Mouse (Mus musculus) frontal cortex, postnatal 14 days (tissue): Measurements from ENCODE around the gene Mycl.
"Not testable (repeated sequence)": the region's sequence is repeated elsewhere in the genome, so short reads cannot be mapped to it uniquely, and the experiment has no call there.

Experiments
- DNase-seq, 2 experiments: peaks; one replicate each; pipeline ENCODE4 v3.0.0; 2022; ENCODE audit warnings: low spot score in 2 of 2

Mycl gene

GRCm38 (mm10) chr4:122981238-122981637, 14.2 kb upstream of the Mycl start:
- DNase-seq = no peak

GRCm38 (mm10) chr4:122981930-122982329, 13.5 kb upstream of the Mycl start:
- DNase-seq = no peak

DNA sequence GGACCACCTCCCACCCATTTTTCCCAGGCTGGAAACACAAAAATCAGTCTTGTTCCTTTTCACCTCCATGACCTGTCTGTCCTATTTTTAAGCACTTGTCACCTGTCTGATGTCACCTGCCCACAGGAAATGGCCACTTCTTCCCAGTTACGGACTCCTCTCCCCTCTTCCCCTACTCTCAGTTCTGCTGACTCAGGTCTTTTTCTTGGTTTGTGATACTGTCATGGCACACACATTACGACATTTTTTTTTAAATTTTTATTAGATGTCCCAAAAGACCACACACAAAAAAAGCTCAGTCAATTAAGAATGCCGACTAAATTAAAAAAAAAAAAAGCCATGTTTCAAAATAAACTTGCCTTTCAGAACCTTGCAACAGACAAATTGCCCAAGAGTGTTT, 12.9 kb upstream of the Mycl start:
- DNase-seq = no peak

- no peak for DNase-seq
These were observed 11.8 kb upstream of the Mycl start for GRCm38 (mm10) chr4:122983486-122984261.

DNA sequence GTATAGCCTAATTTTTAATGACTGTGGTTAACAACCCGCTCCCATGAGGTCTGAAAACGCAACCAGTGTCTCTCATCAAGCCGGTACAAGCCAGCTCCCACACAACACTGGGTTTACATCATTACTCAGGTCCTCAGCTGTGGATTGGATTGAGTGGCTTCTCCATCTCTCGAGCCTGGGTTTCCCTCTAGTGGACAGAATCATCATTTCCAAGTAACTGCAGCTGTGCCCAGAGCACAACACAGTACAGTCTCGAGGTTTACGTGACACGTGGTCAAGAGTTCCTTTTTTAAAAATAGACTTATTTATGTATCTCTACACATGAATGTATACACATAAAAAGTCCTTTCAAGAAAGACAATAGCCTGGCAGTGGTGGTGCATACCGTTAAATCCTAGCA, 10.3 kb upstream of the Mycl start:
- peak in 1 of 2 experiments; percentile 62 for DNase-seq

GRCm38 (mm10) chr4:122987421-122987820, 8.0 kb upstream of the Mycl start:
- no peak for DNase-seq

GRCm38 (mm10) chr4:122988004-122988403, 7.4 kb upstream of the Mycl start:
- not testable (repeated sequence) for DNase-seq

DNA sequence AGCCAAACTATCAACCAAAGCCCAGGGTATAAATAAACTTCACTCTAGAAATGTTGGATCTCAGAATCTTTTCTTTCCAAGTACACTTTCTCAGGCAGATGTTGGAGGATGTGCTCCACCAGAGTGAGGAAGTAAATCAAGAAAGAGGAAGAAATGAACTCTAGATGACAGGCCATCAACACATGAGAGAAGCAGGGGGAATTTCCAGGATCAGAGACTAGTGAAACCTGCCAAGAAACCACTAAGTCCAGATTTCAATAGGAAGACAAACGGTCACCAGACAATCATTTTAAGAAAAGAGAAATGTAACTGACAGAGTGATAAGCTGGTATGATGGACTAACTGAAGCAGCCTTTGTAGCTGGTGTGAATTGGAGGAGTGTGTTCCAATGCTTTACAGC, 4.3 kb upstream of the Mycl start:
- no peak for DNase-seq

GRCm38 (mm10) chr4:122992276-122992675, 3.2 kb upstream of the Mycl start:
- DNase-seq = no peak

DNA sequence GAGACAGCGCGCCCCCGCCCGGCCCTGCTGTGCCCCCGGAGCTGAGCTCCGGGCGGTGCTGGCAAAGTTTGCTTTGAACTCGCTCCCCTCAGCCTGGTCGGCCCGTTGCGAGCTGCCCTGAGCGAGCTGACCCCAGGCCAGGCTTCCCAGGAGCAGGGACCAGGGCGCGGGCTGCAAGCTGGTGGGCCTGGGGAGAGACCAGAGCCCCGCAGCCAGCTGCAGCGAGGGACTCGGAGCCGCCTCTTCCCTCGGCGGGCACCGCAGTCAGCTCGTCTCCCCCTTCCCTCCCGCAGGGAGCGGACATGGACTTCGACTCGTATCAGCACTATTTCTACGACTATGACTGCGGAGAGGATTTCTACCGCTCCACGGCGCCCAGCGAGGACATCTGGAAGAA, 767 bp downstream of the Mycl start:
- DNase-seq = no peak

GRCm38 (mm10) chr4:122996618-122997381, 1.3 kb downstream of the Mycl start:
- DNase-seq = peak in 1 of 2 experiments; percentile 45

DNA sequence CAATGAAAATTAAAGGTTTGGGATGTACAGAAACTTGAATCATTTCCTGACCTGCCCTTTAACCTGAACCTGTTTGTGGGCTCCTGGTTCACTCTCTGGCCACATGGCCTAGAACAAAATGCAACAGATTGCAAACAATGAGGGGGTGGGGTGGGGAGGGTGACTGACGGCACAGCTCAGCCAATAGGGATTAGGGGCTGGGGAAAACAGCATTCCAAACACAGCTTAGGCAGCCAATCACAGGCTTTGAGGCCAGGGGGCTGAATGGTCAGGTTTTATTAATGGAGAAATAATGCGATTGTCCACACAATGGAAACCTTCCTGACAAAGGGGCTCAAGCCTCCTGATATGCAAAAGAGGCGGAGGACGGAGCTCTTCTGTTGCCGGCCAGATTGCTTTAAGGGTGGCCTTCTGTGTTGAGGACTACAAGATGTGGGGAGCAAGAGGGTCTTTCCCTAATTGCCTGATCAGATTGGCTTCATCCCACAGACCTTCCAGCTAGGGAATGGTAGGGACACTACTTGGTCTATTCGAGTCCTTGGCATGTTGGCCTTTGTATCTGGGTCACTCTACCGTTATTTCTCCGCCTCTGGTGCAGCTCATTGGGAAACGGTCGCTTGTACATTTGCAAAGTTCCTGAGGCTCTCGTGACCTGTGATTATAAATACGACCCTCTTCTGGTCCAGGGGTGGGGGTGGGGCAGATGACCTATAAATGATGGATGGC, 3.2 kb downstream of the Mycl start:
- DNase-seq = no peak

GRCm38 (mm10) chr4:122999263-122999691, 3.8 kb downstream of the Mycl start:
- DNase-seq = no peak

GRCm38 (mm10) chr4:123000130-123000529, 4.7 kb downstream of the Mycl start:
- no peak for DNase-seq

DNA sequence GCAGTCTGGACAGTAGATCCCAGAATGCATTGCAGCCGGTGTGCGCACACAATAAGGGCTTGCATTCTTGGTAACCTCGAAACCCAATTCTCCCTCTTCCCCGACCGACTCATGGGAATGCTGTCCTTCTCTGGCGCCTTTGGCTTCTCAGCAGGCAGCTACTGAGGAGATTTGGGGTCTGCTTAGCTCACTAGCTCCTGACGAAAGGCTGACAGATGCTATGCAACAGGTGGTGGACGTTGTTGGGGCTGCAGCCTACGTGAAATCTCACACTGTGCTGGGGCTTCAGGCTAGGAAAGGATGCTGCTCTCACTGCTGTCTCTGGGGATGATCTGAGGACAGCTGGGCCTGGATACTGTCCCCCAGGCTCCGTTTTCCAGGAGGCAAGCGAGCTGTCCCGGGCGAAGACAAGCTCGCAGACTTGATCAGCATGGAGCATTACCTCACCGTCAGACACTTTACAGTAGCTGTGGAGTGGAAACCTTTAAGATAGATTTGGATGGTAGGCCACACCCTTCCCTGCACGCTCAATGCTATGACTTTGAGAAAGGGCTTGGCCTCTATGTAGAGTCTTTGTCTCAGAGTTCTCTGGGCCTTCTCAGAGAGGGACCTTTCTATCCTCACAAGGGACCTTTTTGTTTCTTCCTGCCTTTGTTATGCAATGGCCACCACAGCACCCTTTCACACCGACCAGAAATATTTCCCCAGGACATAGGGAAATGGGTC, 5.3 kb downstream of the Mycl start:
- no peak for DNase-seq

DNA sequence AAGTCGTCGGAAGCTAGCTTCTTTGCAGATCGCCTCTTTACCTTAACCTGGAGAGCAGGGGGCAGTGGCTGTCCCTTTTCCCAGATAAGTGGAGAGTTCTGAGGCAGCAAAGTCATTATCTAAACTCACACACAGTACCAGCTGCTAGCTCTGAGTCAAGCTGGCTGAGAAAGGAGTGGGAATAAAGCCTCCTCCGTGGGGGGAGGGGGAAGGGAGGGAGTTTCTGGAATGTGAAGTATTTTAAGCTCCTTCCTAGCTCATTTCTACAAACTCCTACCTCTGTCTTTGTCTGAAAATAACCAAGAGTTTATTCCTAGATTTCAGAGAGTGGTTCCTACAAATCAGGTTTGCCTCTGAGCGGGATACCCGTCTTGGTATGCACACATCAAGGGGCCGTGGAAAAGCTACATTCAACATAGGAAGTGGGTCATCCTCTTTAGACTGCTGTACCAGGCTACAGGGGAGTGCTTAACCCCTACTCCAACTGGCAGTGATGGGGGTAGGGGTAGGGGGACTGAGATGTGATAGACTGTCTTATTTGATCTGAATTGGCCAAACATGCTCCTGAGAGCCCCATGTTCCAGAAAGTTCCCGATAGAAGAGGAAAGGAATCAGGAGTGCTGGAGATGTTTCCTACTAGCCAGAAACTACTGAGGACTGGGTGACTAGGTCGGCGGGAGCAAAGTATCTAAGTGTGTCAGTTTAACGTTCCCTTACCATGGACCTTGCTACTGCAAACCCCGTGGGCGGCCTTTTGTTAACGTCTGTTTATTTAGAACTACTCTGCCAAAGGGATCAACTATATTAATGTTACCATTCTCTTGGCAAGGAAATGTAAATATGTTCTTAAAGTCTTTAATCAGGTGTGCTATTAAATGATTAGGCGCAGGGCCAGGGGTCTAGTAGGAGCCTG, 9.9 kb downstream of the Mycl start:
- DNase-seq = peak; percentile 70 to 78

GRCm38 (mm10) chr4:123012501-123012900, 17.0 kb downstream of the Mycl start:
- not testable (repeated sequence) for DNase-seq

- DNase-seq = no peak
These were observed 18.0 kb downstream of the Mycl start for GRCm38 (mm10) chr4:123013346-123013945.

GRCm38 (mm10) chr4:123013949-123014406, 18.5 kb downstream of the Mycl start:
- DNase-seq = peak in 1 of 2 experiments; percentile 45
